Mouse (Mus musculus) heart, postnatal 0 days (tissue): ENCODE data around the gene Ddx1. TPM values are rescaled to one million over a fixed set of nuclear protein-coding genes. Genes with fewer than 3 reads are reported as not detected.
"Not testable (repeated sequence)": the region's sequence is repeated elsewhere in the genome, so short reads cannot be mapped to it uniquely, and the experiment has no call there.

ENCODE experiments used
- ATAC-seq: fragments of 200-750 bp; cut with Nextera tagmentation; 2 replicates; pipeline ENCODE4 v1.8.0; 2017; ENCODE audit warnings: low read depth, moderate number of reproducible peaks, moderate library complexity; ENCODE audit not compliant: insufficient read depth
- DNase-seq: peaks from one replicate; pipeline ENCODE4 v3.0.0-alpha.2; 2016; ENCODE audit warnings: low spot score
- H3K27ac ChIP-seq: fragments of 300-500 bp; sonication (generic); 2 replicates; pipeline ENCODE4 v1.5.1; 2014; ENCODE audit warnings: low read depth, mild to moderate bottlenecking
- H3K27me3 ChIP-seq: fragments of 300-500 bp; sonication (generic); 2 replicates; pipeline ENCODE4 v1.6.1; 2014; ENCODE audit warnings: low read length, mixed read lengths; ENCODE audit not compliant: control insufficient read depth, insufficient read depth
- H3K36me3 ChIP-seq: fragments of 300-500 bp; sonication (generic); replicated peaks from 2 replicates; pipeline ENCODE4 v1.6.1; 2014; ENCODE audit warnings: low read length, mixed read lengths; ENCODE audit not compliant: control insufficient read depth, insufficient read depth
- H3K4me1 ChIP-seq: fragments of 300-500 bp; sonication (generic); 2 replicates; pipeline ENCODE4 v1.6.1; 2014; ENCODE audit warnings: antibody characterized with exemption; ENCODE audit not compliant: control insufficient read depth, insufficient read depth
- H3K4me2 ChIP-seq: fragments of 300-500 bp; sonication (generic); 2 replicates; pipeline ENCODE4 v1.6.1; 2014; ENCODE audit warnings: low read depth, mild to moderate bottlenecking, low read length, moderate library complexity
- H3K4me3 ChIP-seq: fragments of 300-500 bp; sonication (generic); 2 replicates; pipeline ENCODE4 v1.5.1; 2014; ENCODE audit warnings: low read depth, low read length
- H3K9ac ChIP-seq: fragments of 300-500 bp; sonication (generic); replicated peaks from 2 replicates; pipeline ENCODE4 v1.6.1; 2014; ENCODE audit warnings: low read depth, low read length, mixed read lengths
- H3K9me3 ChIP-seq: fragments of 300-500 bp; sonication (generic); replicated peaks from 2 replicates; pipeline ENCODE4 v1.6.1; 2016; ENCODE audit warnings: low read length; ENCODE audit not compliant: control insufficient read depth
- CTCF ChIP-seq: IDR thresholded peaks from 2 replicates; pipeline ENCODE4 v1.5.1; 2016; ENCODE audit warnings: antibody characterized with exemption, control low read depth, low read depth
- EP300 ChIP-seq: IDR thresholded peaks from 2 replicates; pipeline ENCODE4 v1.6.1; 2016; ENCODE audit warnings: antibody characterized with exemption, low read depth
- WGBS: fragments of 180-500 bp; shearing (Covaris S2); extraction: QIAGEN DNeasy Blood & Tissue Kit; methylation state at CpG from one replicate; pipeline ENCODE4 v1.1.7; 2014; 5-methylcytosine and 5-hydroxymethylcytosine counted together
- polyA plus RNA-seq: library from polyadenylated mRNA; unstranded; fragments of >200 nt; fragmentation: Nextera tagmentation; extraction: Ambion mirVana; gene quantifications from 2 replicates; pipeline ENCODE4 v1.2.1, GENCODE M21; 2015
- total RNA-seq: library from RNA; depleted of rRNA; stranded (reverse); fragments of >200 nt; gene quantifications from 2 replicates; pipeline ENCODE4 v1.2.3, GENCODE M21; 2014; ENCODE audit warnings: low replicate concordance

The Ddx1 gene
- total and polyA plus RNA-seq, 2 experiments from 2014 or later, result 33.7 to 62.6 TPM

DNA sequence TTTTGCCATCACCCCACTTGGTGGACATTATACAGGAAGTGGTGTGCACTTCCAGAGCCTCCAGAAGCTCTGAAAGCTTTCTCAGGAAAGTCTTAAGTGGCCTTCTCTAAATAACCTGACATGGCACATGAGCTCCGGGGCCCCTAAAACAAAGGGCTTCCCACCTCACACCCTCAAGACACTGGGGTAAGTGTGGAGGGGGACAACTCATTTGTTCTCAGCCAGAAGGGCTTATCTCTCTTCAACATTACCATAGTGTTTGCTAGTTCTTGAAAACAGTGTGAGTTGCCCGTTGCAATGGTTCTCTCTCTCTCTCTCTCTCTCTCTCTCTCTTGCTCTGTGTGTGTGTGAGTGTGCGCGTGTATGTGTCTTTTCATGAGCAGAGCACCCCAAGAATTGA, 62.8 kb downstream of the Ddx1 start:
- TF ChIP-seq CTCF (no peak), EP300 (no peak)
- 70% methylated on average over 4 of the region's 4 CpGs for WGBS
- ATAC-seq (no peak), DNase-seq (no peak)
- Histone ChIP-seq H3K9ac (no peak overlapping the region), H3K4me3 (no peak overlapping the region), H3K27me3 (no peaks in the 10 kb centered on the region), H3K4me2 (no peak overlapping the region), H3K4me1 (no peaks in the 10 kb centered on the region; the same call in 1 of the 2 replicates), H3K9me3 (no peaks in the 10 kb centered on the region), H3K36me3 (no peaks in the 10 kb centered on the region), H3K27ac (no peak overlapping the region)

GRCm38 (mm10) chr12:13184873-13185361, 64.1 kb downstream of the Ddx1 start:
- Histone ChIP-seq H3K4me1 (no peaks in the 10 kb centered on the region; the same call in 1 of the 2 replicates), H3K9ac (no peak overlapping the region), H3K4me3 (no peak overlapping the region), H3K36me3 (no peaks in the 10 kb centered on the region), H3K27ac (no peak overlapping the region), H3K9me3 (no peaks in the 10 kb centered on the region), H3K27me3 (no peaks in the 10 kb centered on the region), H3K4me2 (no peak overlapping the region)
- DNase-seq (no peak), ATAC-seq (no peak)
- TF ChIP-seq CTCF (no peak), EP300 (no peak)
- WGBS, result 86% methylated on average over 11 of the region's 11 CpGs

- not testable (repeated sequence) for H3K4me1 ChIP-seq, H3K27me3 ChIP-seq, ATAC-seq, H3K36me3 ChIP-seq, H3K27ac ChIP-seq, H3K9me3 ChIP-seq, H3K9ac ChIP-seq, DNase-seq, H3K4me2 ChIP-seq, H3K4me3 ChIP-seq
- WGBS, result 71% methylated on average over 4 of the region's 4 CpGs
Observed at GRCm38 (mm10) chr12:13184136-13184535, 64.9 kb downstream of the Ddx1 start.

- no peak for ATAC-seq
- Histone ChIP-seq H3K36me3 (no peaks in the 10 kb centered on the region), H3K4me2 (no peak overlapping the region), H3K4me3 (no peak overlapping the region), H3K4me1 (no peaks in the 10 kb centered on the region; the same call in 1 of the 2 replicates), H3K9ac (no peak overlapping the region), H3K27ac (no peak overlapping the region), H3K27me3 (no peaks in the 10 kb centered on the region), H3K9me3 (no peaks in the 10 kb centered on the region)
- WGBS, result 65% methylated on average over 8 of the region's 8 CpGs
- TF ChIP-seq EP300 (no peak), CTCF (no peak)
- DNase-seq, result no peak
Observed at GRCm38 (mm10) chr12:13182220-13182619, 66.8 kb downstream of the Ddx1 start.

DNA sequence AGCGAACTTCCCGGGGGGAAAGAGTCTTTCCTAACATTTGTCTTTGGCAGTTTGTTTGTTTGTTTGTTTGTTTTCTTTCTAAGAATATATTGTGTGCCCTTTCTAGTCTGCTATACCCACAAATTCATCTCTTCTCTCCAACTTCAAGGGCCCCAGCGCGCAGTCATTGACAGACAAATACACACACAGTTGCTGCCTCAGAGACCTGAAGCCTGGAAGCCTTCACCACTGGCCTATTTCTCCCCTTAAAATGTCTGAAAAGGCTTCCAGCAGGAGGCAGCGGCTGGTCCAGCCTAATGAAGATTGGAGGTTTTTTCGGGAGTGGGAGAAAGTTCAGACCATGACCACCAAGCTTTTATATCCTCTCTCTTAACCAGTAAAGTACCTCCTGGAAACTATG, 67.3 kb downstream of the Ddx1 start:
- WGBS, result 78% methylated on average over 6 of the region's 6 CpGs
- Histone ChIP-seq H3K27me3 (no peaks in the 10 kb centered on the region), H3K9ac (no peak overlapping the region), H3K36me3 (no peaks in the 10 kb centered on the region), H3K4me2 (no peak overlapping the region), H3K4me3 (no peak overlapping the region), H3K4me1 (no peaks in the 10 kb centered on the region; the same call in 1 of the 2 replicates), H3K27ac (no peak overlapping the region), H3K9me3 (no peaks in the 10 kb centered on the region)
- no peak for TF ChIP-seq EP300
- no peak for TF ChIP-seq CTCF
- no peak for DNase-seq
- no peak for ATAC-seq

DNA sequence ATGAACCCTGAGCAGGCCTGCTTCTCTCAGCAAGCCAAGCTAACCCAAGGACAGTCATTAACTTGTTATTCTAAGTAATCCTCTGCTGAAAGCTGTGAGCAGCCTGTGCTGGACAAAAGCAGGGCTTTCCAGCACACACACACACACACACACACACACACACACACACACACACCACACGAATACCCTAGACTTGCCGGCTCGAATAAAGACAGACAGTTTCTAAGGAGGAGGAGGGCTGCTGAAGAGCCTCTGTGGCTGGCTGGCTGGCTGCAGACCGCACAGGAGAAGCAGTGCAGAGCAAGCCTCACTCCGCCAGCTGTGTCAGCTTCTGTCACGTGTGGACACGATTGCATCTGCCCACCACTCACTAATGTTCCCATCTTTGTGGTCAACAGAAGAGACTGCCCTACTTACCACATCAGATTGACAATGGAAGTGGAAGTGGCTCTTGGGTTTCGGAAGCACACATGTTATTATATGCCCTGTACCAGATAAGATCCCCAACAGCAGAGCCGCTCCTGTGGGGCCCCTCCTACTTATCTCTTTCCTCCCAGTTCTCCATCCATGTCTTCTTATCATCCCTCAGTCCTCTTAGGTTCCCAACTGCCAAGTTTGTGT, 68.2 kb downstream of the Ddx1 start:
- Histone ChIP-seq H3K4me2 (no peak overlapping the region), H3K4me1 (no peaks in the 10 kb centered on the region; the same call in 1 of the 2 replicates), H3K4me3 (no peak overlapping the region), H3K27ac (no peak overlapping the region), H3K9ac (no peak overlapping the region), H3K27me3 (no peaks in the 10 kb centered on the region), H3K36me3 (no peaks in the 10 kb centered on the region), H3K9me3 (no peaks in the 10 kb centered on the region)
- TF ChIP-seq CTCF (no peak), EP300 (no peak)
- ATAC-seq (peak; percentile 34; the same call in 1 of the 2 replicates), DNase-seq (no peak)
- 8% methylated on average over 9 of the region's 9 CpGs for WGBS
